Mouse (Mus musculus) ES-E14 (cell line): ENCODE results near the gene Prlh. TPM values are rescaled to one million over a fixed set of nuclear protein-coding genes. Genes with fewer than 3 reads are reported as not detected.

ENCODE experiments used
- DNase-seq: peaks from one replicate; pipeline ENCODE4 v3.0.0-alpha.2; 2013; ENCODE audit warnings: low read depth, low spot score
- H3K27ac ChIP-seq: 2 replicates; pipeline ENCODE4 v1.5.1; 2012; ENCODE audit warnings: low read depth, mild to moderate bottlenecking, low read length, moderate library complexity, mixed read lengths; ENCODE audit not compliant: poor library complexity, insufficient read depth, severe bottlenecking
- H3K36me3 ChIP-seq: 2 replicates; pipeline ENCODE4 v1.6.1; 2012; ENCODE audit warnings: mild to moderate bottlenecking, low read length, moderate library complexity, mixed read lengths; ENCODE audit not compliant: control insufficient read depth, poor library complexity, insufficient read depth, severe bottlenecking
- H3K4me1 ChIP-seq, 2 experiments: fragments of 150-350 bp in 1 of 2; sonication (generic) in 1 of 2; 2 replicates each; pipeline ENCODE4 v1.6.1; 2012; ENCODE audit warnings: low read length in 2 of 2, mild to moderate bottlenecking in 1 of 2, mixed read lengths in 1 of 2; ENCODE audit not compliant: control insufficient read depth in 2 of 2, insufficient read depth in 2 of 2, poor library complexity in 1 of 2
- H3K4me3 ChIP-seq, 2 experiments: fragments of 150-350 bp in 1 of 2; sonication (generic) in 1 of 2; 2 replicates each; pipeline ENCODE4 v1.5.1; 2012; ENCODE audit warnings: low read length in 2 of 2, low read depth in 1 of 2, mild to moderate bottlenecking in 1 of 2, mixed read lengths in 1 of 2; ENCODE audit not compliant: insufficient read depth in 1 of 2, poor library complexity in 1 of 2, severe bottlenecking in 1 of 2
- H3K9ac ChIP-seq: 2 replicates; pipeline ENCODE4 v1.6.1; 2012; ENCODE audit warnings: low read depth, mild to moderate bottlenecking, low read length, mixed read lengths; ENCODE audit not compliant: poor library complexity, insufficient read depth, severe bottlenecking
- H3K9me3 ChIP-seq: fragments of 150-350 bp; sonication (generic); 2 replicates; pipeline ENCODE4 v1.6.1; 2012; ENCODE audit warnings: low read depth, mild to moderate bottlenecking, low read length; ENCODE audit not compliant: control insufficient read depth, insufficient read depth
- CHD2 ChIP-seq: IDR thresholded peaks from 2 replicates; pipeline ENCODE4 v1.6.1; 2014; ENCODE audit warnings: mild to moderate bottlenecking, low read depth, low read length, inconsistent platforms
- HCFC1 ChIP-seq: IDR thresholded peaks from 2 replicates; pipeline ENCODE4 v1.6.1; 2012; ENCODE audit warnings: low read length, inconsistent platforms, borderline replicate concordance; ENCODE audit not compliant: insufficient read depth
- MAFK ChIP-seq: IDR thresholded peaks from 2 replicates; pipeline ENCODE4 v1.6.1; 2014; ENCODE audit warnings: mild to moderate bottlenecking, low read depth, low read length, inconsistent platforms; ENCODE audit not compliant: insufficient read depth
- ZC3H11A ChIP-seq: IDR thresholded peaks from 2 replicates; pipeline ENCODE4 v1.6.1; 2012; ENCODE audit warnings: low read depth, mild to moderate bottlenecking, inconsistent platforms, low read length, borderline replicate concordance
- ZNF384 ChIP-seq: IDR thresholded peaks from 2 replicates; pipeline ENCODE4 v1.6.1; 2012; ENCODE audit warnings: low read depth, low read length, inconsistent platforms
- in situ Hi-C, 2 experiments: fragments of 600-800 bp; cut with MboI; formaldehyde crosslinking; loops; one replicate each; pipeline ENCODE4 v1.15.1; 2025; ENCODE audit warnings: low sequenced_read_pairs in 2 of 2, inconsistent platforms in 1 of 2; ENCODE audit not compliant: unreplicated experiment in 2 of 2
- total RNA-seq: library from RNA; depleted of rRNA; stranded (reverse); fragments of 300-350 nt; gene quantifications from 2 replicates; pipeline ENCODE4 v1.2.3, GENCODE M21; 2012

The Prlh gene
- total RNA-seq, 1 experiment, result not detected

GRCm38 (mm10) chr1:90998891-90999611, 46.1 kb downstream of the Prlh start:
- no peak for DNase-seq
- H3K4me1 ChIP-seq, result 0 out of 4 replicates have a peak, but pooled peaks cover 0 to 1% of the 10 kb centered on the region in 2 experiments
- no peaks in the 10 kb centered on the region for H3K36me3 ChIP-seq
- peak overlapping the region; percentile 73 for H3K9ac ChIP-seq
- peak overlapping the region; percentile 53 to 70 for H3K4me3 ChIP-seq
- H3K27ac ChIP-seq, result no peak overlapping the region
- H3K9me3 ChIP-seq, result no peaks in the 10 kb centered on the region
- in situ Hi-C loops, result no loop called here
- TF ChIP-seq ZC3H11A, result no peak
- no peak for TF ChIP-seq CHD2
- TF ChIP-seq ZNF384, result no peak
- TF ChIP-seq HCFC1, result no peak

- no peak for DNase-seq
- in situ Hi-C loops, result no loop called here
- H3K9me3 ChIP-seq, result no peaks in the 10 kb centered on the region
- H3K4me3 ChIP-seq, result no peak overlapping the region
- 0 out of 4 replicates have a peak, but pooled peaks cover 0 to 1% of the 10 kb centered on the region in 2 experiments for H3K4me1 ChIP-seq
- TF ChIP-seq MAFK (no peak), ZNF384 (no peak), ZC3H11A (no peak), CHD2 (no peak), HCFC1 (no peak)
- no peak overlapping the region for H3K9ac ChIP-seq
- no peaks in the 10 kb centered on the region for H3K36me3 ChIP-seq
- no peak overlapping the region for H3K27ac ChIP-seq
These were observed 47.1 kb downstream of the Prlh start for GRCm38 (mm10) chr1:90999911-91000601.

GRCm38 (mm10) chr1:91001101-91001500, 48.2 kb downstream of the Prlh start:
- no peak for DNase-seq

GRCm38 (mm10) chr1:91001871-91002539, 49.1 kb downstream of the Prlh start:
- Histone ChIP-seq H3K36me3 (no peaks in the 10 kb centered on the region), H3K4me3 (no peak overlapping the region), H3K27ac (no peak overlapping the region), H3K9me3 (no peaks in the 10 kb centered on the region), H3K4me1 (0 out of 4 replicates have a peak, but pooled peaks cover 0 to 1% of the 10 kb centered on the region in 2 experiments), H3K9ac (no peak overlapping the region)
- TF ChIP-seq HCFC1 (no peak), MAFK (no peak), ZC3H11A (no peak), ZNF384 (no peak), CHD2 (no peak)
- DNase-seq, result no peak
- in situ Hi-C loops, result no loop called here

More at GRCm38 (mm10) chr1:91001101-91001500, 48.2 kb downstream of the Prlh start:
- Histone ChIP-seq H3K4me3 (no peak overlapping the region), H3K4me1 (0 out of 4 replicates have a peak, but pooled peaks cover 0 to 1% of the 10 kb centered on the region in 2 experiments), H3K27ac (no peak overlapping the region), H3K9me3 (no peaks in the 10 kb centered on the region), H3K9ac (no peak overlapping the region), H3K36me3 (no peaks in the 10 kb centered on the region)
- TF ChIP-seq CHD2 (no peak), ZNF384 (no peak), ZC3H11A (no peak), MAFK (no peak), HCFC1 (no peak)
- in situ Hi-C loops, result no loop called here
